Mouse (Mus musculus) embryo, embryonic 11.5 days (tissue): ENCODE measurements around the gene Rab40b.

Source experiments
- DNase-seq: peaks from one replicate; pipeline ENCODE4 v3.0.0-alpha.2; 2012; ENCODE audit warnings: low read depth, low spot score

The Rab40b gene

DNA sequence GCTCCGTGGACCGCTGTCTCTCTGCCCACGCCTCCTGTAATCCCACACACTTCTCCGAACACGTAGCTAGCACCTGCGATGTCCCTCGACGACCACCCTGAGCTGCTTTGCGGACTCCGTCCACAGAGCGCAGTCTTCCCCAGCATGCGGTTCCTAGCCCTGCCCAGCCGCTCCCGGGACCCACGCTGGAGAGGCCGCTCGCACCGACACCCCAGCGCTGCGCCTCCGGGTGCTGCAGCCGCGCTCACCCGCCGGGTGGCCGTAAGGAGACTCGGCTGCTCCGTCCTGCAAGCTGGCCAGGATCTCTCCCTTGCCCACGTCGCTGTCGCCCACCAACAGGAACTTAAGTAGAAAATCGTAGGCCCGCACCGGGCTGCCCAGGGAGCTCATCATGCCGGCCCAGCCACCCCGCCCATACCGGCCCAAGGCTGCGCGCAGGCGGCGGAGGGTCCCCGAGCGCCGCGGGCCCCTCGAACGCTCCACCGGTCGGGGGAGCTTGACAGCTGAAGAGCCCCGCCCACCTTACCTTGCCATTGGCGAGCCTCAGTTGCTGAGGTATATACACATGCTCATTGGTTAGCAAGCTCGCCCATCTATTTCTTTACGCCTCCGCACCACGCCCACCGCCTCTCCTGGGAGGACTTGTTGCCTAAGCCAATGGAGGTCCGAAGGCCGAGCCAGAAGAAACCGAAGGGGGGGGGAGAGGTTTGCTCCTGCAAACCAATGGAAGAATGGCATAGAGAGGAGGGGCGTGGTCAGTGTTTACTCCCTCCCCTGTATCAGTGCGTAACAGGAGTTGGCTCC is at the start of gene Rab40b:
Gene Rab40b, minus strand, starts transcription at position 502 of the 804 bp plus-strand sequence.
- DNase-seq: peak; percentile 88

DNA sequence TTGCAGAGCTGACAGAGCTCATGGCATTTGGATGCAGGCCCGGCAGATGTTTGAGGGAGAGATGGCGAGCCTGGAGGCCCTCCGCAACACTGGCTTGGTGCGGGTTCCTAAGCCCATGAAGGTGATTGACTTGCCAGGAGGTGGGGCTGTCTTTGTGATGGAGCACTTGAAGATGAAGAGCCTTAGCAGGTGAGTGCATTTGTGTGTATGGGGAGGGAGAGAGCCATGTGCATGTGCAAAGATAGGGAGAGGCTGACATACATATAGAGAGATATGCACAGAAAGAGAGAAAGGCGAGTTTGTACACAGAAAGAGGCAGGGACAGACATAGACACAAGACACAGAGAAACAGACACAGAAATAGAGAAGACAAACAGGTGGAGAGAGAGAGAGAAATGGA is 49.2 kb upstream of the Rab40b start:
- no peak for DNase-seq

DNA sequence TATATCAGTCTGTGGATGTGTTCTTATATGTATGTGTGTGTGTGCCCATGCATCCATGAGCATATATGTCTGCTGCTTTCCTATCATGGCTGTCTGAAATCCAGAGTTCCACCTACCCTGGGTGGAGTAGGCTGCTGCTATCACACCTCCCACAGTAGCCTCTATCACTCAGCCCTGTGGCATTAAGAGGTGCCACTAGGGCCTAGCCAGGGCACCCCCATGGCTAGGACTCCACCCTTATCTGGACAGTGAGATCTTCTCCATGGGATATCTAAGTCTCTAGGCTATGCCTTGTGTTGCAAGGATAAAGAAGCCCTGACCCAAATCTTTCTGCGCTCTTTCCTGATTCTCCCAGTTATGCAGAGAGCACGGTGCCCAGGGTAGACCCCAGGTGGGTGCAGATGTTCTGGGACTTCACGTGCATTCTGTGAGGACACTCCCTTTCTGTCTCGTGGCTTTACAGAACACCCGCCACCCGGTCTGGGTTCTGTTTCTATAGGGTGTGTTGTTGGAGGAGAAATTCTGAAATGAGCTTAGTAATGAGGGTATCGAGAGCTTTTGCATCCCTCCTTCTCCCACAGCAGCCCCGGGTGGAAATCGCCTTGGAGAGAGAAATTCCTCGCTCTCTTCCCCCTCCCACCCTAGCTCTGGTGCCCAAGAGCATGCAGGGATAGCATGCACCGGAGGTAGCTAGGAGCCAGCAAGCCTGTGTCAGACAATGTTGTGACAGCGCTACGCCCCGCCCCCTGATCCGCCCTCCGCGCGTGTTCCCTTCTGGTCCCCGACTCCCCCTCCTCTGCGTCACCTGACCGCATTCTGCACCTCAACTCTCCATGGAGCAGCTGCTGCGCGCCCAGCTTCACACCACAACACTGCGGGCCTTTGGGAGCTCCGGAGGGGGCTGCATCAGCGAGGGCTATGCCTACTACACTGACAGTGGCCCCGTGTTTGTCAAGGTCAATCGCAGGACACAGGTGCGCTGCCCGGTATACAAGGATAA is 46.4 kb upstream of the Rab40b start, which contains the start of gene Fn3k:
Gene Fn3k, plus strand, starts transcription at position 758 of the 1,000 bp plus-strand sequence.
- DNase-seq: peak; percentile 61

DNA sequence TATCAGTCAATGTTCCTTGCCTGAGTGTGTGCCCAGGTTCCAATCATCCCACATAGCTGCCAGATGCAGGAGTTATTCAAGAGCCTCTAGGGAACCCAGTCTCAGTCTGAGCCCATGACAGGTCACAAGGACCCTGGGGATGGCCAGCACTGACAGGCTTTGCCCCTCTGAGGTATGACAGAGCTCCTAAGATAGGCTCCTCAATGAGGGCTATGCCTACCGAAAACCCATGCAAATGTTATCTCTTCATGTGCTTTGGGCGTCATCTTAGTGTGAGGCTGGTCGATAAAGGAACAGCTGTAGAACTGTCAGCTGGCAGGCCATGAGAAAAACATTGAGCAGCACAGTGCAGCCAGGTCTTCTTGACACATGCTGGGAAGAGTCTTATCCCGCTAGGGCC is 45.3 kb upstream of the Rab40b start:
- no peak for DNase-seq

DNA sequence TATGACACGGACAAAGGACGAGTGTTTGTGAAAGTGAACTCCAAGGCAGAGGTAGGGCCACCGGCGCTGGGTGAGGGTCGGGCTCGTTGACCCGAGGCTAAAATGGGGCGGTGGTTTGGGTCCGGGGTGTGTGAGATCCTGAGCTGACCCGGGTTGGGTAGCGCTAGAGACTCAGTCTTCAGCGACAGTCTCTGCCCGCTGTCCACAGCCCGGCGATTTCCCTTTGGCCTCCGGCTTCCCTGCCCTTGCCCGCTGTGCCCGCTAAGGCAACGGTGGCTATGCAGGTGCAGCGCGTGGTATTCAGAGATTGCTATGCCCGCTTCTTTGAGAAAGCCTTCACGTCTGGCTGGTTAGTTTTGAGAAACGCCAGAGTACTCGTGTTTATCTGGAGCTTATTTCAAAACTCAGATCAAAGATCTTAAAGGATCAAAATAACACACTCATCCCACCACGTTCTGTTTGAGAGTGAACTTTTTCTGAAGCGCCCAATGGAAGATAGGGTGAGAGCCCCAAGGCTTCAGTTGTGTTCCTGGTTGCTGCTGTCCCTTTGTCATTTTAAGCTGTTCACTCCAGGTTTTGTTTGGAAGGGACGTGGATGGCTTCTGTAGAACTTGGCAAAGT is 33.6 kb upstream of the Rab40b start:
- DNase-seq: no peak

DNA sequence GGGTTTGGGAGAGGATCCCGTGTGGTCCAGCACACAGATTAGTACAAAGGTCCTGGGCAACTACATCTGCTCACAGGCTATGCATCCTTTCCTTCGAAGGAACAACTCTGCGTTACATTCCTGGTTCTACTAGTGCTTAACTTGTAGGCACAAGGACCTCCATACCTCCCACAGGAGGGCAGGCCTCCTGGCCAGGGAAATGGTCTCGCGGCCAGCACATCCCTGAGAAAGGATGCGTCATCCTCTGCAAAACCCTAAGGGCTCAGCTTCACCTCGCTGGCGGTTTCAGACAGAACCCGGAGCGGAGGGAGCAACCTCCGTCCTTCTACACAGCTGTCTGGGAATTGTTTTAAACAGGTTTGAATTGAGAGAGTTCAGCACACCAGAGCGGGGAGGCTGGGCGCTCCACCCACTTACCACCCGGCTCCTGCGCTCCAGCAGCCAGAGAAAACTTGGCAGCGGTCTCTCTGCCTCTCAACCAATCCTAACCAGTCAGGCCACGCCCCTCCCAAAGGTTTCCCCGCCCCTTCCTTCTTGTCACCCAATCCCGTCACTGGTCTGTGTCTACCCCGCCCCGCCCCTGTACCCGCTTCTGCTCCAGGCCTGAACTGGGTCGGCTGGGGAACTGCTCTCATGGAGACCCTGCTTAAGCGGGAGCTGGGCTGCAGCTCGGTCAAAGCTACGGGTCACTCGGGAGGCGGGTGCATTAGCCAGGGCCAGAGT is 32.9 kb upstream of the Rab40b start, which contains the start of gene Fn3krp:
Gene Fn3krp, plus strand, starts transcription at position 572 of the 723 bp plus-strand sequence.
- DNase-seq: peak; percentile 96

DNA sequence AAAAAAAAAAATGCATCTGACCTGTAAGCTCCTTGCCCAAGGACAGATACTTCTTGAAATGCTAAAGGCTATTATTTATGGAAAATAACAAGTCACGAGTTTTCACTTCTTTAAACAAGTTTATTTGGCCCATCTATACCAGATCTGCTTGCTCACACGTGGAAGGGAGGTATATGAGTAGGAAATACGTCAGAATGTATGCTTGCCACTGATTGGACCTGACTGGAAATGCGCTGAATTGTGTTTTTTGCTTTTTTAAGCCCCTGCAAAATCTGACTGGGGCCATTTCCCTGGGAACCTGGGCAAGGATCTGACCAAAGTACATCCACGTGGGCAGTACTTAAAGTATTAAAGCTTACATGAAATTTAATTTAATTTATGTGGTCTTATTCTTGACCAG is 32.3 kb upstream of the Rab40b start:
- no peak for DNase-seq

DNA sequence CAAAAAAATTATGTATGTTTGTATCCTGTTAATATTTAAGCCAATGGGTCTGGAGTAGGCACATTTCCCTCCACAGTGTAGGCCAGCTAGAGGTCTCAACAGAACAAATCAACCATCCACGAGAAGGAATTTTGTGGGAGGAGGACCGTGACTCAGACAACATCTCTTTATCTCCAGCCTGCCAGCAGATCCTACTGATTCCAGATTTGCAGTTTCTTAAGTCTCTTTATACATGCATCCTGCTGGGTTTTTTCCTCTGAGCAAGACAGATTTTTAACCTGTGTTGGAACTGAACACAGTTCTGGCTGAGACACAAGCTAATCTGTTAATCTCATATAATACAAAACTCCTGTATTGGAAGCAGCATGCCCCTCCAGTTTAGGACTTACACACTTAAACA is 30.9 kb upstream of the Rab40b start:
- DNase-seq: no peak

DNA sequence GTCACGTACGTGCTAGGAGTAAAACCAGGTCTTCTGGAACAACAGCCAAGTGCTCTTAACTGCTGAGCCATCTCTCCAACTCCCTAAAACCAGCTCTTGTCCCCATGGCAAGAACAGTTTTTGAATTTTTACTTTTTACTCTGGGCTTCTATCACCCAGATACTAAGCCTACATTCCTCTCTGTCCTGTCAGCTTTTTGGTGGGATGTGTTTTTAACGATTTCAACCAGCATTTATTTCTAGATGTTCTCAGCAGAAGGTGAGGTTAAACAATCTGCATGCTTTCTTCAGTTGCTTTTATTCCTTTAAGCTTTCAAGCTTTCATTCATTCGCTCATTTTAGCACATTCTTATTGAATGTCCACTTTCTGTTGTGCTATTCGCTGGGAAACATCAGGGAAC is 29.9 kb upstream of the Rab40b start:
- DNase-seq: no peak

DNA sequence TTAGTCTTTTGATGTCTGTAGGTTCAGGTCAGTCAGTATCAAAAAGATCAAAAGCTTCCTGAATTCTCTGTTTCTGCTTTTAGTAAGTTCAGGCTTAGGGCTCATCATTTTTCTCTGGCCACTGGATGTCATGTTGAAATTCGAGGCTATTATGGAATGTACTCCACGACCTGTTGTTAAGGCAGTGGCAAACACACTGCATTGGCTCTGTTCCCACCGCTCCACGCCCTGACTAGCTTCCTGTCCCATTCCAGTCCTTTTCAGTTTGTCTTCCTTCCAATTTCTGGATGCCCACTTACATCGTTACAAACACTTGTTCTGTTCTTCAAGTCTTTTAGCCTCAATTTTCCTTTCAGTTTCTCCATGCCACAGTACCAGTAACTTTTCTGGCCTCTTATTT is 27.3 kb upstream of the Rab40b start:
- DNase-seq: no peak

DNA sequence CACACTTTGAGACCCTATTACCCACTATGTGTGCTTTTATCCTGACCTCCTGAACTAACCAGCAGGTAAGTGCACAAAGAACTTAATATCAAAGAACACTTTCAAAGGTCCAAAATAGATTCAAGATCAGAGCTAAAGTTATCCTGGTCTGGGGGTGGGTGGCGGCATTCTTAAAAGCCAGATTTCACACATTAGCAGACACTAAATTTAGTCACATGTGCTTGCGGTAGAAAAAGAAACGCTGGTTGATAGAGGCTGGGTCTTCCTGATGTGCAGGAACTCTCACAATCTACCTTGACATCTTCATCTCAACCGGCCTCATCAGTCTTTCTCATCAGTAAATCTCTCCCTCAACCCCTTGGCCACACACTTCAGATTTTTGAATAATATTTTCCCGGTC is 26.7 kb upstream of the Rab40b start:
- DNase-seq: no peak

DNA sequence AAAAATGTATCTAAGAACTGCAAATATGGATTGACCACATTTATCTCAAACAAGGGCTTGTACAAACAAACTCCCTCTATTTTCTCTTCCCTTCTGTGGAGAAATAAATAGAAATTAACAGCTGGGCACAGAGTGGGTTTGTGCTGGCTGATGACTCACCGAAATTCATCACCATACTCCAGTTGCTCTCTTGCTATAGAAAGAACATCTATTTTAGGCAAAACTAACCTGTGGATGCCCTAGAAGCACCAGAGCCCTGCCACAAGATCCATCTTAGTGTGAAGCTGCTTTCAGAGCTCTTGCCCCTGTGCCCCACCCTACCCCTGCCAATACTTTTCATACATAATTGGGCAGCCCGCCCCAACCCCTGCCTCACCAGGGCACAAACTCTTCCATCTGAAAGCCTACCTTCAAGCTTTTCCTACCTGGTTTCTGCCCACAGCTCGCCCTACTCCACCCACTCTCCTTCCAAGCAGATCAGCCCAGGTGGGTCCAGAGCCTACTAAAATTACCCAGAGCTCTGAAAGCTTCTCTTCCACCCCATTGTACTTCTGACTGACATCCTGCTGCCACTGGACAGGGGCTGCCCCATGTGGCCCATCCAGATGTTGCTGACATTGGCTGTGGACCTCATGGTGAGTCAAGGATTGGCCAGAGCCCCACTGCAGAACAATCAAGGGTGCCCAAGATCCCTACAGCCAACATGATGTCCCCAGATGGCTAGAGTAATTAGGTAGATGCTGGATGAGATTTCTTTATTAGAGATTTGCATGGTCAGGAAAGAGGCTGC is 19.5 kb upstream of the Rab40b start:
- DNase-seq: no peak

DNA sequence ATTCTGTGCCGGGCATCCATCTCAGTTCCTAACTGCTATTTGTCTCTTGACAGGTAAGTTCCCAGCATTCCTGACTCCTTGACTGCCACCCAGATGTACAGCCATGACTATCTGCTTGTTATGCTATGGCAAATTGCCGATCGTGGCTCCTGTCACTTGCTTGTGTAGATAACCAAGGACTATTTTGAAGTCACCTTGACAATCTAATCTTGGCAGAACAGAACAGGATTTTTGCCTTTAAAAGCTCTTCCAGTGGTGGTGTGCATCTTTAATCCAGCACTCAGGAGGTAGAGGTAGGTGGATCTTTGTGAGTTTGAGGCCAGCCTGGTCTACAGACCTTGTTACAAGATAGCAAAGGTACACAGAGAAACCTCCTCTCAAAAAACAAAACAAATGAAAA is 4.4 kb upstream of the Rab40b start:
- DNase-seq: no peak

DNA sequence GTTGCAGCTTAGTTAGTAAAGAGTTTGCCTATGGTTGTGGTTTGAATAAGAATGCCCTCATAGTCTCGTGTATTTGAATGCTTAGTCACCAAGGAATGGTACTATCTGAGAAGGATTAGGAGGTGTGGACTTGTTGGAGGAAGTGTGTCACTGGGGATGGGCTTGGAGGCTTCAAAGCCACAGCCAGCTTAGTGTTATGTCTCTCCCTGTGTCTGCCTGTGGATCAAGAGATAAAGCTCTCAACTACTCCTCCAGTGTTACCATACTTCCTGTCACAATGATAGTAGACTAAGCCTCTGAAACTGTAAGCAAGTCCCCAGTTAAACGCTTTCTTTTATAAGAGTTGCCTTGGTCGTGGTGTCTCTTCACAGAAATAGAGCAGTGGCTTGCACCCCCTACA is 2.7 kb upstream of the Rab40b start:
- no peak for DNase-seq

DNA sequence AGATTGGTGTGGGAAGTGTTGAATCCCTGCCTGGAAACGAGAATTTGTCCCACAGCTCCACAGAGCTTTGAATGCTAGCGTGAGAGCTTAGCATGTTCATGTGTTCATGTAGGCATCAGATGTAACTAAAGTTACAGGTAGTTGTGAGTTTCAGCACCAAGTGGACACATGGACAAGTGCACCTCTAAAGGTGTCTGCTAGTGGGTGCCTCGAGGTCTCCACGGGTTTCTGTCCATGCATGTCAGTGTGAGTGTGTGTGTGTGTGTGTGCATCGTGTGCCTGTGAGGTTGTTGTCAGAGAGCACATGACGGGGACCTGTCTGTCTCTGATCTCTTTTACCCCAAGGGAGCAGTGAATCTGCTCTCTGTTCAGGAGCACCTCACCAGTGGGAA is 499 bp upstream of the Rab40b start:
- no peak for DNase-seq

DNA sequence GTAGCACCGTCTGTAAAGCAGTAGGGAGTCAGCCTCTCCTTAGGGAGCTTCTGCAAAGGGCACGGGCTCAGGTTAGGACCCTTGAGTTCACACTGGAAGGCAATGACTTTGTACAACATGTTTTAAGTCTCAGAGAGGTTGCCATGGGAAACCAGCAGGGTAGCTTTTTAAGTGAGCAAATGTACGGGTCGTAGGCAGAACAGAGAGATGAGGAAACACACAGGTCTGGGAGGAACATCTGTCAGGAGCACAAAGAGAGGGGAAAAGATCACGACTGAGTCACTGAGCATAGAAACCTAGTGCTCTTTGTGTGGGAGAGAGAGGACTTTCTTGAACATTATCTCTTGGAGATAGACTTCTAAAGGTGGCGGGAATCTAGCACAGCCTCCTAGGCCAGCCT is 7.8 kb downstream of the Rab40b start:
- no peak for DNase-seq

DNA sequence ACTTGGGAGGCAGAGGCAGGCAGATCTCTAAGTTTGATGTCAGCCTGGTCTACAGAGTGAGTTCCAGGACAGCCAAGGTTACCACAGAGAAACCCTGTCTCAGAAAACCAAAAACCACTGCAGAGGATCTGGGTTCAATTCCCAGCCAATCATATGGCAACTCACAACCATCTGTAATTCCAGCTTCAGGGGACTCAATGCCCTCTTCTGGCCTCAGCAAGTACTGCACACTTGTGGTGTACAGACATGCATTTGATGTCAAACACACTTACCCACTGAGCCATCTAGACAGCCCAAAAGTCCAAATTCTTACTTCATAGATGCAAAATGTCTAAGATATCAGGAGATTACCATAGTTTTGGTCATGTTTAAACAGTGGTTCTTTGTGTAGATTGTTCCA is 9.4 kb downstream of the Rab40b start:
- DNase-seq: no peak

DNA sequence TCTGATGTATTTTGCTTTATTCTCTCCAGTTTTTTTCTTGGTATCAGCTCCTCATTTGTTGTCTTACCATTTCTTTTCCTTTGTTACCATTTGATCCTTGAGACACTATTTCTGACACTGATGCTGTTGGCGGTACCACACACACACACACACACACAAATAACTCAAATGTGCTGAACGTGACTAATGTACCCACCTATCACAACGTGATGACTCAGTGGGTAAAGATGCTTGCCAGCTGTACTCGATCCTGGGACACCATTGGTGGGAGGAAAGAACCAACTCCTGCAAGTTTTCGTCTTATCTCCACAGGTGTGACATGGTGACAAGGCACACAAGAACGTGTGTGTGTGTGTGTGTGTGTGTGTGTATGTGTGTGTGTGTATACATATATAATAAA is 14.7 kb downstream of the Rab40b start:
- no peak for DNase-seq

DNA sequence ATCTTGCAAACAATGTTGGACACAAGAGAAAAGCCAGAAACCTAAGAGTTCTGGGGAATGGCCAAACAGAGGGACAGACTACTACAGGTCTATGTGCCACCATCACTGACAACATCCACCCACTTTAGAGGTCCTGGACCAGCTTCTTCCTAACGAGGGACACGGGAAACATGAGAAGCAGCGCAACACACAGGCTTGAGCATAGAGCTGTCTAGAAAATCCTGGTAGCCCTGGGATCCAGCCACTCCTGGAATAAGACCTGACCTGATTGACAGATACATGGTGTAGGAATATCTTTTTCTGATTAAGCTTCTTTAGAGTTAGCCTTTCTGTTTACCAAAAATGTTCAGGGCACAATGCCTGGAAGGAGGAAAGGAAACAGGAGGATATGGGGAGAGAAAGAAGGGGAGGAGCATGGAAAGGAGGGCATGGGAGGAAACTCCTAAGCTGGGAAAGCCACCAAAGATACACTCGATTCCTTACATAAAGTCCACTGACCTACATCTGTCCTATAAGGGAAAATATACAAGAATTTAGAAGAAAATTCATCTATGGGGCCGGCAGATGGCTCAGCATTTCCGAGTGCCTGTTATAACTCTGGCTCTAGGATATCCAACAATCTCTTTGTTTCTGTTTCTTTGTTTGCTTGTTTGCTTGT is 17.6 kb downstream of the Rab40b start:
- no peak for DNase-seq

DNA sequence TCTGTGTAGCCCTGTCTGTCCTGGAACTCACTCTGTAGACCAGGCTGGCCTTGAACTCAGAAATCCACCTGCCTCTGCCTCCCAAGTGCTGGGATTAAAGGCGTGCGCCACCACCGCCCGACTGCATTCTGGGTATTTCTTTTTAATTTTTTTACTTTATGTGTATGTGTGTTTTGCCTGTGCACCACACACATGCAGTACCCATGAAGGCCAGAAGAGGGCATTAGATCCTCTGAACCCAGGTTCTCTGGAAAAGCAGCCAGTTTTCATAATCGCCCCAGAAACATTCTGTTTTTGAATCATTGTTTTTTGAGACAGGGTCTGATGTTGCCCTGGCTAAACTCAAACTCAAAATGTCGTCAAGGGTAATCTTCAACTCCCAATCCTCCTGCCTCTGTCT is 18.4 kb downstream of the Rab40b start:
- no peak for DNase-seq
